Mouse (Mus musculus) cortical plate, adult 2 months (tissue): ENCODE data around the gene Adamts3. TPM values are rescaled to one million over a fixed set of nuclear protein-coding genes. Genes with fewer than 3 reads are reported as not detected.

Source experiments
- H3K27ac ChIP-seq: fragments of 200-500 bp; 2 replicates; pipeline ENCODE4 v1.5.1; 2012; ENCODE audit warnings: low read length, control low read depth, inconsistent platforms; ENCODE audit not compliant: insufficient read depth
- H3K4me1 ChIP-seq: fragments of 200-500 bp; 2 replicates; pipeline ENCODE4 v1.6.1; 2011; ENCODE audit warnings: low read length; ENCODE audit not compliant: control insufficient read depth, insufficient read depth
- H3K4me3 ChIP-seq: fragments of 200-500 bp; 2 replicates; pipeline ENCODE4 v1.5.1; 2011; ENCODE audit warnings: mild to moderate bottlenecking, low read length, control low read depth; ENCODE audit not compliant: insufficient read depth
- CTCF ChIP-seq: fragments of 200-500 bp; IDR thresholded peaks from 2 replicates; pipeline ENCODE4 v1.5.1; 2011; ENCODE audit warnings: mild to moderate bottlenecking, control low read depth, low read length; ENCODE audit not compliant: insufficient read depth; ENCODE audit errors: extremely low read depth
- POLR2A ChIP-seq: fragments of 200-500 bp; IDR thresholded peaks from 2 replicates; pipeline ENCODE4 v1.6.1; 2011; ENCODE audit warnings: mild to moderate bottlenecking, low read length, control low read depth; ENCODE audit not compliant: insufficient read depth; ENCODE audit errors: extremely low read depth
- polyA plus RNA-seq: library from polyadenylated mRNA; depleted of rRNA; stranded (reverse); fragments of >200 nt; gene quantifications from 2 replicates; pipeline ENCODE4 v1.2.3, GENCODE M21; 2012; rRNA removed

Gene Adamts3
- polyA plus RNA-seq = 7.3 and 8.7 TPM in 2 replicates

GRCm38 (mm10) chr5:89883051-89883907, at the start of gene Adamts3:
TSS of gene Adamts3 (minus strand) at chr5:89883334.
- Histone ChIP-seq H3K4me3 (peak within 1 kb of the TSS; percentile 96), H3K27ac (peak within 1 kb of the TSS; percentile 86), H3K4me1 (no peaks in the 10 kb centered on the region; the same call in 1 of the 2 replicates)
- no peak for TF ChIP-seq CTCF
- TF ChIP-seq POLR2A = no peak

GRCm38 (mm10) chr5:89931511-89931910, 48.4 kb upstream of the Adamts3 start:
- TF ChIP-seq CTCF (no peak), POLR2A (no peak)
- Histone ChIP-seq H3K4me1 (no peaks in the 10 kb centered on the region), H3K27ac (no peak overlapping the region), H3K4me3 (no peak overlapping the region)

- H3K27ac ChIP-seq = no peak overlapping the region
- H3K4me1 ChIP-seq = no peaks in the 10 kb centered on the region
- no peak overlapping the region for H3K4me3 ChIP-seq
- TF ChIP-seq CTCF (no peak), POLR2A (no peak)
These were observed 29.2 kb upstream of the Adamts3 start for GRCm38 (mm10) chr5:89912359-89912758.

- no peak overlapping the region for H3K4me3 ChIP-seq
- H3K4me1 ChIP-seq = no peaks in the 10 kb centered on the region
- TF ChIP-seq POLR2A = no peak
- TF ChIP-seq CTCF = no peak
- H3K27ac ChIP-seq = no peak overlapping the region
These were observed 28.8 kb upstream of the Adamts3 start for GRCm38 (mm10) chr5:89911950-89912349.

- no peaks in the 10 kb centered on the region for H3K4me1 ChIP-seq
- TF ChIP-seq CTCF = no peak
- no peak overlapping the region for H3K4me3 ChIP-seq
- no peak overlapping the region for H3K27ac ChIP-seq
These were observed 28.4 kb upstream of the Adamts3 start for GRCm38 (mm10) chr5:89911508-89911907.

GRCm38 (mm10) chr5:89906884-89907431, 23.8 kb upstream of the Adamts3 start:
- no peaks in the 10 kb centered on the region for H3K4me1 ChIP-seq
- no peak overlapping the region for H3K4me3 ChIP-seq
- H3K27ac ChIP-seq = no peak overlapping the region
- TF ChIP-seq POLR2A (no peak), CTCF (no peak)

- Histone ChIP-seq H3K4me1 (no peaks in the 10 kb centered on the region), H3K4me3 (no peak overlapping the region), H3K27ac (no peak overlapping the region)
- TF ChIP-seq CTCF (no peak), POLR2A (no peak)
These were observed 17.9 kb upstream of the Adamts3 start for GRCm38 (mm10) chr5:89901026-89901425.

GRCm38 (mm10) chr5:89897495-89897894, 14.4 kb upstream of the Adamts3 start:
- no peak for TF ChIP-seq POLR2A
- TF ChIP-seq CTCF = no peak
- Histone ChIP-seq H3K27ac (no peak overlapping the region), H3K4me1 (no peaks in the 10 kb centered on the region), H3K4me3 (no peak overlapping the region)

GRCm38 (mm10) chr5:89895520-89895919, 12.4 kb upstream of the Adamts3 start:
- H3K27ac ChIP-seq = no peak overlapping the region
- TF ChIP-seq CTCF (no peak), POLR2A (no peak)
- H3K4me1 ChIP-seq = no peaks in the 10 kb centered on the region
- H3K4me3 ChIP-seq = no peak overlapping the region

- no peak for TF ChIP-seq POLR2A
- no peak for TF ChIP-seq CTCF
- no peaks in the 10 kb centered on the region for H3K4me1 ChIP-seq
- H3K4me3 ChIP-seq = no peak overlapping the region
- no peak overlapping the region for H3K27ac ChIP-seq
These were observed 1.9 kb upstream of the Adamts3 start for GRCm38 (mm10) chr5:89884991-89885390.

- H3K27ac ChIP-seq = no peak overlapping the region
- H3K4me1 ChIP-seq = no peaks in the 10 kb centered on the region; the same call in 1 of the 2 replicates
- no peak for TF ChIP-seq POLR2A
- no peak for TF ChIP-seq CTCF
- peak overlapping the region; percentile 96; the same call in 1 of the 2 replicates for H3K4me3 ChIP-seq
These were observed 722 bp upstream of the Adamts3 start for GRCm38 (mm10) chr5:89883908-89884204.
